Mouse (Mus musculus) brain, embryonic 14.5 days (tissue): ENCODE measurements around the gene Skp2. TPM values are rescaled to one million over a fixed set of nuclear protein-coding genes. Genes with fewer than 3 reads are reported as not detected.
A peak's percentile ranks its signal among the peaks of the same experiment; 100 is the strongest.

Experiments used
- DNase-seq: peaks from one replicate; pipeline ENCODE4 v3.0.0-alpha.2; 2011; ENCODE audit warnings: low read depth
- CTCF ChIP-seq: fragments of 200-500 bp; IDR thresholded peaks from 2 replicates; pipeline ENCODE4 v1.5.1; 2012; ENCODE audit warnings: inconsistent platforms, mild to moderate bottlenecking, moderate library complexity, borderline replicate concordance; ENCODE audit not compliant: insufficient read depth, insufficient read length; ENCODE audit errors: extremely low read depth
- POLR2A ChIP-seq: fragments of 200-500 bp; IDR thresholded peaks from 2 replicates; pipeline ENCODE4 v1.6.1; 2012; ENCODE audit warnings: mild to moderate bottlenecking, inconsistent platforms, borderline replicate concordance; ENCODE audit not compliant: poor library complexity, insufficient read depth, insufficient read length, severe bottlenecking; ENCODE audit errors: extremely low read depth
- polyA plus RNA-seq: library from polyadenylated mRNA; depleted of rRNA; stranded (reverse); fragments of >200 nt; gene quantifications from 2 replicates; pipeline ENCODE4 v1.2.3, GENCODE M21; 2012

Skp2 gene
- polyA plus RNA-seq, 1 experiment: 15.7 TPM

DNA sequence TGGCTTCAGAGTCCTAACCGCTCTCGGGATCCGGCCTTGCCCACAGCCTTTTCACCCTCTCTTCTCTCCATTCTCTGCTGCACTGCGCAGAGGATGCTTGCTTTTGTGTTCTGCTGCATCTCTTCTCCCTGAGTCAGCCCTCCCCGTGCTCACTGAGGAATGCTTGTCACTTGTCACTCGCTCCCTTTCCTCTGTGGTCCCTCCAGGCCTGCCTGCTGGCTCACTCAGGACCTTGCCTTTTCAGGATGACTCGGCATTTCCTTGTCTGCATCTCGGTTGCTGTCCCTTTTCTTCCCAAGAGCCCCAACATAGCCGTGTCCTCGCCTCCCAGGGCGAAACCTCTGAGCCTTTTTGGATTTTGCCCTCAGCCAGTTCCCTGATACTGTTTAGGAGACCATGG is 68.4 kb downstream of the Skp2 start:
- TF ChIP-seq CTCF (no peak), POLR2A (no peak)
- DNase-seq: peak; percentile 23

GRCm38 (mm10) chr15:9082753-9083152 is 72.5 kb downstream of the Skp2 start:
- TF ChIP-seq CTCF (no peak), POLR2A (no peak)
- DNase-seq: no peak

GRCm38 (mm10) chr15:9081294-9081693 is 73.9 kb downstream of the Skp2 start:
- DNase-seq: no peak
- no peak for TF ChIP-seq POLR2A
- TF ChIP-seq CTCF: no peak

DNA sequence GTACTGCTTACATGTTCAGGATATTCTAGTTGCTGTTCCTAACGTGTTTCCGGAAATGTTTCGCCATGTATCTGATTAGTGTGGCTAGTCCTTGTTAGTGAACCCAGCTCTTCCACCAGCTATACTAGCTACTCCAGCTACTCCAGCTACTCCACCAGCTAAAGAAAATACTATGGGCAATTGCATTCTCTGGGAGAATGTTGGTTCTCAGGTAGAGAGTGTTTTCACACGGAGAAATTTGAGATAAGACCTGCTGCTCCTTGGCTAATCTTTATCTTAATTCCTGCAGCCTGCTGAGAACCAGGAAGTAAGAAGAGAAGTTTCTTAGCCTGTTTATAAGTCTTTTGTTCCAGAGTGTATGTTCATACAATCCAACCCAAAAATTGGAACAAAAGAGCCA is 75.0 kb downstream of the Skp2 start:
- no peak for TF ChIP-seq CTCF
- no peak for TF ChIP-seq POLR2A
- DNase-seq: no peak

DNA sequence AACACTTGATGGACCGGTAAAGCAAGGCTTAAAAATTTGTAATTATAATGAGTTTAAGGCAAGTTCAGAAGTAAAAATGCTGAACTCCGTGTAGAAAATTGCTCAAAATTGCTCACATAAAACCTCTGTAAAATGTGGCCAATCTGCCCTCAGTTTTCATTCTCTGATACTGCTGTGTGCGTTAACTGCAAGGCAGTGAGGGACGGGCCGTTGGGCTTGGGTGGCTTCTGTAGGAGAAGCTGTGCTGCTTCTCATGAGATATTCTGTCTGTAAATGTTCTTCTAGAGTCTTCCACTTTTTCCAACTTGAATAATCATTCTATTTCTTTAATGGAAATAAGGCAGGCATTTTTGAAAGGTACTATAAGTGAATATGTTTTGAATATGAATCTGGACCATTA is 75.6 kb downstream of the Skp2 start:
- no peak for DNase-seq
- TF ChIP-seq POLR2A: no peak

DNA sequence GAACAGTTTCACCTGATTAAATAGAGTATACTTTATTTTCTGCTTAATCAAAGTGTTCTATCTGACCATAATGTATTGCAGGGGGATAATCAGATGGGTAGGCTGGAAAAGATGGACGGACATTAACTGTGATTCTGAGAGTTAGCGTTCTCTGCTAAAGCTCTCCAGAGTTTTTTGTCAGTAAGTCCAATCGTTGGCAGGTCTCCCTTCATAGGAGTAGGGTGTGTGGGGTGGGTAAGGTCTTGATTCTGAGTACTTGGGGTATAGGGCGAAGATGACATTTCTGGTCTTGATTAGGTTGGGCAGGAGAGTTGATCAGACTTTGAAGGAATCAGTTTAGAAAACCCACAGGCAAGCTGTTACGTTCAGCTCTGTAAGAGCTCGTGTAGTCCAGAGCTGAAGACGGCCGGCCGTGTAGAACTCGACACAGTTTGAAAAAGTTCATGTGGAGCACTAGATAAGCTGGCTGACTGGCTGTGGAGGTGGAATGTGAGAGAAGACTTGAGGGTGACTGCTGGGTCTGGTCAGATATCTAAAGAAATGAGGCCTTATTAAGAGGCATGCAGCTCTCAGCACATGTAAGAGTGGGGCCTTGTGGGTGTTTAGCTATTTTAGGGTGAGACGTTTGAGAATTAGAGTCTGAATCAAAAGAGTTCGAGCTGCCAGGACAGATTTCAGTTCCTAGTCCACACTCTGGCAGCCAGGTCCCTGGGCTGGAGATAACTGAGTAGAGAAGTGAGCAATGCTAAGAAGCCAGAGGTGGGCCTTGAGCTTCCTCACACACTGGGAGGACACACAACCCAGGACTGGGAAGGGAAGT is 76.5 kb downstream of the Skp2 start:
- no peak for DNase-seq
- no peak for TF ChIP-seq CTCF
- no peak for TF ChIP-seq POLR2A

- TF ChIP-seq POLR2A: no peak
- TF ChIP-seq CTCF: no peak
- no peak for DNase-seq
Observed at GRCm38 (mm10) chr15:9075608-9076200, 79.5 kb downstream of the Skp2 start.

DNA sequence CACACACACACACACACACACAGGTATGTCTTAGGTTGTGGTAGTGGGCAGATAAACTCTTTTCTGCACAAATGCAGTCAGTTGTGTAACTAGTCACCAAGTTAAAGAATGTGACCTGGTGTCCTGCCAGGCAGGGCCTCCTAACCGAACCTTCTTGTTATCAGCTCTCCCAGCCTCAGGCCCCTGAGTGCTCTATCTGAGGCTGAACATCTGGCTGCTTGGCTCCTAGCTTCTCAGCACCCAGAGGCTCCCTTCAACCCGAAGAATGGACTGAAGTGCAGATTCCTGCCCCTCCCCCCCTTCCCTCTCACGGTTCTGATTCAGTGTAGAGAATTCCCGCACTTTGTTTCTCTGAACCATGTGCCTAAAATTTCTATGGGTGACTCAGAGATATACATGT is 80.6 kb downstream of the Skp2 start:
- no peak for DNase-seq
- TF ChIP-seq POLR2A: no peak

DNA sequence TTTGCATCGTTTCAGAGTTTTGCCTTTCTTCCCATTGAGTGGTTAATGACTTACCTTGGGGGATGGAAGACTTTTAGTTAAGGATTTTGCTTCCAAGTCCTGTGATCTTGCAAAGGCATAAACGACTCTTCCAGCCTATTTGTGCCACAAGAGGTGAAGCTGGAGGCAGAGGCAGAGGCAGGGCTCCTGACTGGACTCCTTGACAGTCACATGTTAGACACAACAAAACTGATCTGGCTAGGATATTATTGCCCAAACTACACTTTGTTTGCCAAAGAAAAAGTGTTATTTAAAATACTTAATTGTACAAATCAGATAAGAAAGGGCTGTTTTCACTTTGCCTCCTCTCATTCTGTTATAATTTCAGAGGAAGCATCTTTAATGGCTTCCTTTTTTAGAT is 81.1 kb downstream of the Skp2 start:
- TF ChIP-seq POLR2A (no peak), CTCF (no peak)
- DNase-seq: no peak

DNA sequence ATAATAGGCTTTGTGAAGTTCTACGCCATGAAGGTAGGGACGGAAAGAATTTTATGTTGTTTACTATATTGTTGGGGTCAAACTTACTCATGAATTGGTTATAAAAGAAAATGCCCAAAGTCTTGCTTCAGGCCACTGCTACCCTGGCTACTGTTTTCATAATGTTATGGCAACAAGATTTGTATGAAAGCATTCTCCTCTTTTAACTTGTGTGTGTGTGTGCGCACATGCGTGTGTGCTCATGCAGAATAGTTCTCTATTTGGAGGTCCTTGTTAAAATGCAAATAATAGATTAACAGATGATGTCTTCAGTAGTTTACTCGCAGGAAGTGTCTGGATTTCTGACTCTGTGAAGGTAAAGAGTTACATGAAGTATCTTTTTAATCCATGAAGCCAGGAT is 81.5 kb downstream of the Skp2 start:
- DNase-seq: no peak
- TF ChIP-seq CTCF (no peak), POLR2A (no peak)

- TF ChIP-seq POLR2A (no peak), CTCF (no peak)
- DNase-seq: no peak
Observed at GRCm38 (mm10) chr15:9073067-9073608, 82.1 kb downstream of the Skp2 start.

DNA sequence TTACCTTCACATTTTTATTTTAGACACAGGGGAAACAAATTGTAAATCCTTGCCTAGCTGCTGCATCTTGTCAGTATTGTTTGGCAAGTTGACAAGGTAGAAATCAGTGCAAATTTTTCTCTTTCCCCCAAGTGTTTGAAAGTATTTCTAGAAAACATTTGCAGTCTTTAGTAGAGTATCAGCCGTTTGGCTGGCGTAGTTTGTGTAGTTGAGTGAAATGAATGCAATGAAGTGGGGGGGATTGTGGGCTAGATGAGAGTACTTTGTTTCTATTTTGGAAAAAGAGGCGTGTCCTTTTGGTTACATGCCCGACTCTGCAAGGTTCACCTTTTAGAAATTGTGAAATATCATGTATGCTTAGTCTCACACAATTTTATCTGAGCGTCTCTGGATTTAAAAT is 82.6 kb downstream of the Skp2 start:
- peak; percentile 34 for DNase-seq
- TF ChIP-seq CTCF (no peak), POLR2A (no peak)
